Mouse (Mus musculus): Measurements from ENCODE around the gene D430041D05Rik. TPM values are rescaled to one million over a fixed set of nuclear protein-coding genes. Genes with fewer than 3 reads are reported as not detected.
"Not testable (repeated sequence)": the region's sequence is repeated elsewhere in the genome, so short reads cannot be mapped to it uniquely, and the experiment has no call there.

D430041D05Rik gene
- polyA plus RNA-seq, 1 experiment from 2014 or later = 7.9 TPM

GRCm38 (mm10) chr2:104119097-104119496 is 291.7 kb downstream of the D430041D05Rik start:
- Histone ChIP-seq H3K27me3 (replicated peaks; ENCODE audit: control insufficient read depth, insufficient read depth, low read length) (no peaks in the 10 kb centered on the region), H3K36me3 (ENCODE audit: control insufficient read depth, insufficient read depth, low read length) (no peaks in the 10 kb centered on the region), H3K4me1 (ENCODE audit: control insufficient read depth, insufficient read depth, low read length) (no peaks in the 10 kb centered on the region), H3K9me3 (replicated peaks; ENCODE audit: control insufficient read depth, low read length) (no peaks in the 10 kb centered on the region), H3K27ac (ENCODE audit: low read depth, low read length) (no peak overlapping the region), H3K9ac (ENCODE audit: low read length) (no peak overlapping the region), H3K4me3 (ENCODE audit: low read depth, low read length) (no peak overlapping the region), H3K4me2 (ENCODE audit: low read length) (no peak overlapping the region)
- ATAC-seq (no peak), DNase-seq (ENCODE audit: low spot score) (no peak)
- 88% methylated on average over 1 of the region's 1 CpGs for WGBS

- ATAC-seq; H3K4me2 ChIP-seq (ENCODE audit: low read length); H3K9ac ChIP-seq (ENCODE audit: low read length); H3K27me3 ChIP-seq (replicated peaks; ENCODE audit: control insufficient read depth, insufficient read depth, low read length); H3K4me1 ChIP-seq (ENCODE audit: control insufficient read depth, insufficient read depth, low read length); H3K9me3 ChIP-seq (replicated peaks; ENCODE audit: control insufficient read depth, low read length); H3K4me3 ChIP-seq (ENCODE audit: low read depth, low read length); H3K36me3 ChIP-seq (ENCODE audit: control insufficient read depth, insufficient read depth, low read length); DNase-seq (ENCODE audit: low spot score); H3K27ac ChIP-seq (ENCODE audit: low read depth, low read length): not testable (repeated sequence)
These were observed 293.6 kb downstream of the D430041D05Rik start for GRCm38 (mm10) chr2:104117173-104117572.

GRCm38 (mm10) chr2:104114898-104115297 is 295.9 kb downstream of the D430041D05Rik start:
- Histone ChIP-seq H3K4me2 (ENCODE audit: low read length) (no peak overlapping the region), H3K4me3 (ENCODE audit: low read depth, low read length) (no peak overlapping the region), H3K27me3 (replicated peaks; ENCODE audit: control insufficient read depth, insufficient read depth, low read length) (no peaks in the 10 kb centered on the region), H3K36me3 (ENCODE audit: control insufficient read depth, insufficient read depth, low read length) (no peaks in the 10 kb centered on the region), H3K27ac (ENCODE audit: low read depth, low read length) (no peak overlapping the region), H3K4me1 (ENCODE audit: control insufficient read depth, insufficient read depth, low read length) (no peaks in the 10 kb centered on the region), H3K9me3 (replicated peaks; ENCODE audit: control insufficient read depth, low read length) (no peaks in the 10 kb centered on the region), H3K9ac (ENCODE audit: low read length) (no peak overlapping the region)
- 71% methylated on average over 3 of the region's 3 CpGs for WGBS
- no peak for DNase-seq (ENCODE audit: low spot score)
- no peak for ATAC-seq

- H3K9me3 ChIP-seq (replicated peaks; ENCODE audit: control insufficient read depth, low read length); H3K4me2 ChIP-seq (ENCODE audit: low read length); H3K36me3 ChIP-seq (ENCODE audit: control insufficient read depth, insufficient read depth, low read length); H3K9ac ChIP-seq (ENCODE audit: low read length); H3K4me3 ChIP-seq (ENCODE audit: low read depth, low read length); H3K27ac ChIP-seq (ENCODE audit: low read depth, low read length); H3K27me3 ChIP-seq (replicated peaks; ENCODE audit: control insufficient read depth, insufficient read depth, low read length); ATAC-seq; H3K4me1 ChIP-seq (ENCODE audit: control insufficient read depth, insufficient read depth, low read length); DNase-seq (ENCODE audit: low spot score): not testable (repeated sequence)
These were observed 297.2 kb downstream of the D430041D05Rik start for GRCm38 (mm10) chr2:104113563-104113962.

- H3K9me3 ChIP-seq (replicated peaks; ENCODE audit: control insufficient read depth, low read length); ATAC-seq; H3K4me3 ChIP-seq (ENCODE audit: low read depth, low read length); H3K27me3 ChIP-seq (replicated peaks; ENCODE audit: control insufficient read depth, insufficient read depth, low read length); H3K4me2 ChIP-seq (ENCODE audit: low read length); H3K9ac ChIP-seq (ENCODE audit: low read length); H3K4me1 ChIP-seq (ENCODE audit: control insufficient read depth, insufficient read depth, low read length); DNase-seq (ENCODE audit: low spot score); H3K27ac ChIP-seq (ENCODE audit: low read depth, low read length); H3K36me3 ChIP-seq (ENCODE audit: control insufficient read depth, insufficient read depth, low read length): not testable (repeated sequence)
- WGBS = no CpG with 5 or more reads among the region's 1 CpGs
These were observed 299.5 kb downstream of the D430041D05Rik start for GRCm38 (mm10) chr2:104111170-104111797.

- ATAC-seq = no peak
- DNase-seq (ENCODE audit: low spot score) = no peak
- Histone ChIP-seq H3K27me3 (replicated peaks; ENCODE audit: control insufficient read depth, insufficient read depth, low read length) (no peaks in the 10 kb centered on the region), H3K27ac (ENCODE audit: low read depth, low read length) (no peak overlapping the region), H3K36me3 (ENCODE audit: control insufficient read depth, insufficient read depth, low read length) (no peaks in the 10 kb centered on the region), H3K4me3 (ENCODE audit: low read depth, low read length) (no peak overlapping the region), H3K4me2 (ENCODE audit: low read length) (no peak overlapping the region), H3K9me3 (replicated peaks; ENCODE audit: control insufficient read depth, low read length) (no peaks in the 10 kb centered on the region), H3K4me1 (ENCODE audit: control insufficient read depth, insufficient read depth, low read length) (no peaks in the 10 kb centered on the region), H3K9ac (ENCODE audit: low read length) (no peak overlapping the region)
- 89% methylated on average over 4 of the region's 4 CpGs for WGBS
These were observed 300.8 kb downstream of the D430041D05Rik start for GRCm38 (mm10) chr2:104110031-104110430.

GRCm38 (mm10) chr2:104109528-104109927 is 301.3 kb downstream of the D430041D05Rik start:
- Histone ChIP-seq H3K36me3 (ENCODE audit: control insufficient read depth, insufficient read depth, low read length) (no peaks in the 10 kb centered on the region), H3K27me3 (replicated peaks; ENCODE audit: control insufficient read depth, insufficient read depth, low read length) (no peaks in the 10 kb centered on the region), H3K27ac (ENCODE audit: low read depth, low read length) (no peak overlapping the region), H3K4me2 (ENCODE audit: low read length) (no peak overlapping the region), H3K4me1 (ENCODE audit: control insufficient read depth, insufficient read depth, low read length) (no peaks in the 10 kb centered on the region), H3K9ac (ENCODE audit: low read length) (no peak overlapping the region), H3K9me3 (replicated peaks; ENCODE audit: control insufficient read depth, low read length) (no peaks in the 10 kb centered on the region), H3K4me3 (ENCODE audit: low read depth, low read length) (no peak overlapping the region)
- DNase-seq (ENCODE audit: low spot score) (no peak), ATAC-seq (no peak)
- 71% methylated on average over 2 of the region's 2 CpGs for WGBS

GRCm38 (mm10) chr2:104109021-104109420 is 301.8 kb downstream of the D430041D05Rik start:
- DNase-seq (ENCODE audit: low spot score); H3K9ac ChIP-seq (ENCODE audit: low read length); H3K4me2 ChIP-seq (ENCODE audit: low read length); H3K4me1 ChIP-seq (ENCODE audit: control insufficient read depth, insufficient read depth, low read length); H3K27ac ChIP-seq (ENCODE audit: low read depth, low read length); H3K4me3 ChIP-seq (ENCODE audit: low read depth, low read length); ATAC-seq; H3K27me3 ChIP-seq (replicated peaks; ENCODE audit: control insufficient read depth, insufficient read depth, low read length); H3K9me3 ChIP-seq (replicated peaks; ENCODE audit: control insufficient read depth, low read length); H3K36me3 ChIP-seq (ENCODE audit: control insufficient read depth, insufficient read depth, low read length): not testable (repeated sequence)
- WGBS = 96% methylated on average over 2 of the region's 2 CpGs

- WGBS = 89% methylated on average over 6 of the region's 6 CpGs
- no peak for ATAC-seq
These were observed 306.0 kb downstream of the D430041D05Rik start for GRCm38 (mm10) chr2:104104800-104105199.

More at GRCm38 (mm10) chr2:104104800-104105199, 306.0 kb downstream of the D430041D05Rik start:
- no peaks in the 10 kb centered on the region for H3K4me1 ChIP-seq (ENCODE audit: control insufficient read depth, insufficient read depth, low read length)
- no peak overlapping the region for H3K9ac ChIP-seq (ENCODE audit: low read length)
- DNase-seq (ENCODE audit: low spot score) = no peak
- H3K4me2 ChIP-seq (ENCODE audit: low read length) = no peak overlapping the region
- no peaks in the 10 kb centered on the region for H3K27me3 ChIP-seq (replicated peaks; ENCODE audit: control insufficient read depth, insufficient read depth, low read length)
- no peaks in the 10 kb centered on the region for H3K36me3 ChIP-seq (ENCODE audit: control insufficient read depth, insufficient read depth, low read length)
- no peaks in the 10 kb centered on the region for H3K9me3 ChIP-seq (replicated peaks; ENCODE audit: control insufficient read depth, low read length)
- no peak overlapping the region for H3K27ac ChIP-seq (ENCODE audit: low read depth, low read length)
- no peak overlapping the region for H3K4me3 ChIP-seq (ENCODE audit: low read depth, low read length)

Data from forebrain, embryonic 14.5 days (tissue).